ENCODE assay signal across 8 mouse cellular contexts in genomic region chr5:130858148-130858547, GRCm38 (mm10).
DNase-seq lines count a peak whose midpoint lies in the region; ATAC-seq and TF ChIP-seq lines count a peak whose summit lies in the region.

No protein-coding gene starts in this region.

- TF ChIP-seq CTCF in bone marrow macrophage, adult 2 months (IDR thresholded peaks at IDR 0.05; ENCODE audit: low read depth, low read length), result peak; percentile 73
- peak; percentile 93 for TF ChIP-seq CTCF in forebrain, postnatal 0 days (IDR thresholded peaks at IDR 0.05; ENCODE audit: low read depth)

- H3K4me2 ChIP-seq in kidney, embryonic 16.5 days (replicated peaks; ENCODE audit: low read depth, low read length), result no peak overlapping the region
- H3K4me2 ChIP-seq in forebrain, postnatal 0 days (ENCODE audit: low read depth), result no peak overlapping the region
- no peak overlapping the region for H3K4me2 ChIP-seq in neural tube, embryonic 13.5 days

- no peak for TF ChIP-seq POLR2A in bone marrow macrophage, adult 2 months (IDR thresholded peaks at IDR 0.05; ENCODE audit: borderline replicate concordance, low read depth, low read length)

- peak; percentile 36 for DNase-seq in kidney, adult 9 months
- DNase-seq in ES-E14 (ENCODE audit: low read depth, low spot score), result peak; percentile 59
- DNase-seq in forebrain, postnatal 0 days, result peak; percentile 84
- peak; percentile 73 for DNase-seq in limb, embryonic 10.5 days (ENCODE audit: low spot score)

- ATAC-seq in kidney, embryonic 16.5 days (ENCODE audit: low FRiP score, low TSS enrichment), result no peak
- peak; percentile 49; the same call in 1 of the 2 replicates for ATAC-seq in forebrain, postnatal 0 days
- ATAC-seq in neural tube, embryonic 13.5 days (ENCODE audit: low read depth), result peak; percentile 66; the same call in 1 of the 2 replicates
- no peak for ATAC-seq in activated CD4-positive, CD25-positive, alpha-beta regulatory T cell, adult 4 months

- peaks cover 3% of the 10 kb centered on the region; the same call in 1 of the 2 replicates for H3K4me1 ChIP-seq in kidney, embryonic 16.5 days (ENCODE audit: insufficient read depth, low read length)
- no peaks in the 10 kb centered on the region for H3K4me1 ChIP-seq in ES-E14 (ENCODE audit: control insufficient read depth in 2 of 2, insufficient read depth in 2 of 2, low read length in 2 of 2, poor library complexity in 1 of 2)
- no peaks in the 10 kb centered on the region for H3K4me1 ChIP-seq in bone marrow macrophage, adult 2 months (ENCODE audit: control insufficient read depth, insufficient read depth, low read length)
- H3K4me1 ChIP-seq in forebrain, postnatal 0 days (ENCODE audit: insufficient read depth), result no peaks in the 10 kb centered on the region
- H3K4me1 ChIP-seq in limb, embryonic 10.5 days, result no peaks in the 10 kb centered on the region
- no peaks in the 10 kb centered on the region for H3K4me1 ChIP-seq in neural tube, embryonic 13.5 days (replicated peaks)

- in situ Hi-C loops in ES-E14 (cut with MboI; ENCODE audit: low sequenced_read_pairs in 2 of 2, unreplicated experiment in 2 of 2), result no loop called here

- WGBS in kidney, embryonic 16.5 days, result 28% methylated on average over 8 of the region's 8 CpGs
- 29% methylated on average over 8 of the region's 8 CpGs for WGBS in forebrain, postnatal 0 days
- 22% methylated on average over 8 of the region's 8 CpGs for WGBS in limb, embryonic 10.5 days
- 25% methylated on average over 8 of the region's 8 CpGs for WGBS in neural tube, embryonic 13.5 days

- no peaks in the 10 kb centered on the region for H3K27me3 ChIP-seq in kidney, embryonic 16.5 days (ENCODE audit: insufficient read depth, low read length)
- H3K27me3 ChIP-seq in forebrain, postnatal 0 days (ENCODE audit: insufficient read depth, low read length), result no peaks in the 10 kb centered on the region
- no peaks in the 10 kb centered on the region for H3K27me3 ChIP-seq in limb, embryonic 10.5 days (ENCODE audit: low read depth, poor library complexity, severe bottlenecking)
- 0 out of 2 replicates have a peak, but pooled peaks cover 3% of the 10 kb centered on the region for H3K27me3 ChIP-seq in neural tube, embryonic 13.5 days

- H3K36me3 ChIP-seq in kidney, embryonic 16.5 days (ENCODE audit: insufficient read depth, low read length), result no peaks in the 10 kb centered on the region
- no peaks in the 10 kb centered on the region for H3K36me3 ChIP-seq in ES-E14 (ENCODE audit: control insufficient read depth, insufficient read depth, low read length, poor library complexity, severe bottlenecking)
- H3K36me3 ChIP-seq in forebrain, postnatal 0 days (ENCODE audit: insufficient read depth), result no peaks in the 10 kb centered on the region
- no peaks in the 10 kb centered on the region for H3K36me3 ChIP-seq in limb, embryonic 10.5 days
- no peaks in the 10 kb centered on the region for H3K36me3 ChIP-seq in neural tube, embryonic 13.5 days

- H3K9ac ChIP-seq in kidney, embryonic 16.5 days (replicated peaks; ENCODE audit: low read length), result no peak overlapping the region
- H3K9ac ChIP-seq in ES-E14 (ENCODE audit: insufficient read depth, low read depth, low read length, poor library complexity, severe bottlenecking), result no peak overlapping the region
- H3K9ac ChIP-seq in forebrain, postnatal 0 days, result no peak overlapping the region
- H3K9ac ChIP-seq in neural tube, embryonic 13.5 days, result no peak overlapping the region

- no peaks in the 10 kb centered on the region for H3K9me3 ChIP-seq in kidney, embryonic 16.5 days (ENCODE audit: low read length)
- no peaks in the 10 kb centered on the region for H3K9me3 ChIP-seq in ES-E14 (ENCODE audit: control insufficient read depth, insufficient read depth, low read depth, low read length)
- H3K9me3 ChIP-seq in forebrain, postnatal 0 days (ENCODE audit: low read length), result no peaks in the 10 kb centered on the region
- H3K9me3 ChIP-seq in limb, embryonic 10.5 days (replicated peaks), result no peaks in the 10 kb centered on the region
- H3K9me3 ChIP-seq in neural tube, embryonic 13.5 days, result no peaks in the 10 kb centered on the region

- no peak overlapping the region for H3K4me3 ChIP-seq in kidney, embryonic 16.5 days (ENCODE audit: low read length)
- H3K4me3 ChIP-seq in ES-E14 (ENCODE audit: insufficient read depth in 1 of 2, low read depth in 1 of 2, low read length in 2 of 2, poor library complexity in 1 of 2, severe bottlenecking in 1 of 2), result no peak overlapping the region
- H3K4me3 ChIP-seq in bone marrow macrophage, adult 2 months (ENCODE audit: insufficient read depth, low read length), result no peak overlapping the region
- no peak overlapping the region for H3K4me3 ChIP-seq in forebrain, postnatal 0 days (ENCODE audit: low read depth, low read length)
- H3K4me3 ChIP-seq in limb, embryonic 10.5 days, result no peak overlapping the region
- H3K4me3 ChIP-seq in neural tube, embryonic 13.5 days, result no peak overlapping the region

- no peak overlapping the region for H3K27ac ChIP-seq in kidney, embryonic 16.5 days (ENCODE audit: low read length)
- no peak overlapping the region for H3K27ac ChIP-seq in ES-E14 (ENCODE audit: insufficient read depth, low read depth, low read length, poor library complexity, severe bottlenecking)
- H3K27ac ChIP-seq in bone marrow macrophage, adult 2 months (ENCODE audit: insufficient read depth, low read depth, low read length), result no peak overlapping the region
- H3K27ac ChIP-seq in forebrain, postnatal 0 days (ENCODE audit: low read depth, low read length), result no peak overlapping the region
- no peak overlapping the region for H3K27ac ChIP-seq in limb, embryonic 10.5 days
- H3K27ac ChIP-seq in neural tube, embryonic 13.5 days (replicated peaks), result no peak overlapping the region

TF ChIP-seq in ES-E14, 5 proteins besides CTCF, POLR2A, EP300 and RAD21:
- TF ChIP-seq CHD2 (IDR thresholded peaks at IDR 0.05; ENCODE audit: low read depth, low read length), result no peak
- TF ChIP-seq ZC3H11A (IDR thresholded peaks at IDR 0.05; ENCODE audit: borderline replicate concordance, low read depth, low read length), result peak; percentile 28; the same call in 1 of the 2 replicates
- no peak for TF ChIP-seq HCFC1 (IDR thresholded peaks at IDR 0.05; ENCODE audit: borderline replicate concordance, insufficient read depth, low read length)
TF ChIP-seq in ES-E14: peak in this region for 1.

Comparison
In these comparisons a context has a peak if more than half of its experiments do, and no peak if none do; other contexts are left out.
1. ATAC-seq: peak in forebrain, postnatal 0 days (single experiment) and neural tube, embryonic 13.5 days (single experiment); none in kidney, embryonic 16.5 days (single experiment) and activated CD4-positive, CD25-positive, alpha-beta regulatory T cell, adult 4 months (single experiment).
2. Peak in every context shown above with its lines, with median percentiles within 50 percentile points of each other: DNase-seq.